Mouse (Mus musculus) thymus, adult 2 months (tissue): ENCODE results near the gene Dusp27. TPM values are rescaled to one million over a fixed set of nuclear protein-coding genes. Genes with fewer than 3 reads are reported as not detected.

Experiments used
- DNase-seq: peaks from one replicate; pipeline ENCODE4 v3.0.0; 2021
- H3K27ac ChIP-seq: fragments of 200-500 bp; 2 replicates; pipeline ENCODE4 v1.5.1; 2012; ENCODE audit warnings: low read length, control low read depth; ENCODE audit not compliant: control insufficient read depth, insufficient read depth
- H3K27me3 ChIP-seq: fragments of 200-500 bp; 2 replicates; pipeline ENCODE4 v1.6.1; 2012; ENCODE audit warnings: mild to moderate bottlenecking, low read length, moderate library complexity, mixed read lengths; ENCODE audit not compliant: control insufficient read depth, insufficient read depth
- H3K36me3 ChIP-seq: fragments of 200-500 bp; 2 replicates; pipeline ENCODE4 v1.6.1; 2012; ENCODE audit warnings: mild to moderate bottlenecking, low read length, moderate library complexity; ENCODE audit not compliant: control insufficient read depth, insufficient read depth
- H3K4me1 ChIP-seq: fragments of 200-500 bp; replicated peaks from 2 replicates; pipeline ENCODE4 v1.6.1; 2012; ENCODE audit warnings: low read length; ENCODE audit not compliant: control insufficient read depth, insufficient read depth
- H3K4me3 ChIP-seq: fragments of 200-500 bp; 2 replicates; pipeline ENCODE4 v1.5.1; 2012; ENCODE audit warnings: mild to moderate bottlenecking, low read length, control low read depth, moderate library complexity; ENCODE audit not compliant: control insufficient read depth, insufficient read depth
- CTCF ChIP-seq: fragments of 200-500 bp; IDR thresholded peaks from 2 replicates; pipeline ENCODE4 v1.5.1; 2012; ENCODE audit warnings: mild to moderate bottlenecking, control low read depth, low read length, moderate library complexity, borderline replicate concordance; ENCODE audit not compliant: control insufficient read depth, poor library complexity, insufficient read depth; ENCODE audit errors: extremely low read depth
- POLR2A ChIP-seq: fragments of 200-500 bp; IDR thresholded peaks from 2 replicates; pipeline ENCODE4 v1.6.1; 2012; ENCODE audit warnings: mild to moderate bottlenecking, low read length, control low read depth, moderate library complexity; ENCODE audit not compliant: control insufficient read depth, poor library complexity, insufficient read depth; ENCODE audit errors: extremely low read depth
- WGBS: fragments of 180-500 bp; shearing (Covaris S2); methylation state at CpG from one replicate; pipeline ENCODE4 v1.1.7; 2018; 5-methylcytosine and 5-hydroxymethylcytosine counted together
- polyA plus RNA-seq: library from polyadenylated mRNA; depleted of rRNA; stranded (reverse); fragments of >200 nt; gene quantifications from 2 replicates; pipeline ENCODE4 v1.2.3, GENCODE M21; 2012

Gene Dusp27
- polyA plus RNA-seq, 1 experiment: 0.32 TPM

GRCm38 (mm10) chr1:166138136-166138535, 10.4 kb upstream of the Dusp27 start:
- no peaks in the 10 kb centered on the region for H3K36me3 ChIP-seq
- no peaks in the 10 kb centered on the region for H3K4me1 ChIP-seq
- no peak overlapping the region for H3K4me3 ChIP-seq
- no peaks in the 10 kb centered on the region for H3K27me3 ChIP-seq
- no peak for TF ChIP-seq POLR2A
- TF ChIP-seq CTCF: no peak
- no peak overlapping the region for H3K27ac ChIP-seq
- WGBS: 31% methylated on average over 13 of the region's 13 CpGs
- no peak for DNase-seq

- Histone ChIP-seq H3K4me1 (no peaks in the 10 kb centered on the region), H3K27me3 (no peaks in the 10 kb centered on the region), H3K36me3 (no peaks in the 10 kb centered on the region), H3K27ac (no peak overlapping the region), H3K4me3 (no peak overlapping the region)
- DNase-seq: no peak
- WGBS: 80% methylated on average over 7 of the region's 7 CpGs
- no peak for TF ChIP-seq CTCF
Measured at GRCm38 (mm10) chr1:166137244-166137938, 9.7 kb upstream of the Dusp27 start.

GRCm38 (mm10) chr1:166135091-166135740, 7.5 kb upstream of the Dusp27 start:
- TF ChIP-seq POLR2A (no peak), CTCF (no peak)
- Histone ChIP-seq H3K4me1 (no peaks in the 10 kb centered on the region), H3K4me3 (no peak overlapping the region), H3K27ac (no peak overlapping the region), H3K36me3 (no peaks in the 10 kb centered on the region), H3K27me3 (no peaks in the 10 kb centered on the region)
- 66% methylated on average over 5 of the region's 5 CpGs for WGBS
- no peak for DNase-seq

GRCm38 (mm10) chr1:166132367-166132766, 4.6 kb upstream of the Dusp27 start:
- no peaks in the 10 kb centered on the region for H3K4me1 ChIP-seq
- no peaks in the 10 kb centered on the region for H3K27me3 ChIP-seq
- no peak overlapping the region for H3K27ac ChIP-seq
- H3K36me3 ChIP-seq: no peaks in the 10 kb centered on the region
- 11% methylated on average over 4 of the region's 4 CpGs for WGBS
- no peak for DNase-seq
- TF ChIP-seq POLR2A: no peak
- no peak for TF ChIP-seq CTCF
- no peak overlapping the region for H3K4me3 ChIP-seq

- no peak within 1 kb of the TSS for H3K4me3 ChIP-seq
- 93% methylated on average over 5 of the region's 5 CpGs for WGBS
- TF ChIP-seq CTCF (no peak), POLR2A (no peak)
- no peak for DNase-seq
- no peaks in the 10 kb centered on the region for H3K36me3 ChIP-seq
- H3K27ac ChIP-seq: no peak within 1 kb of the TSS
- 0 out of 2 replicates have a peak, but pooled peaks cover 5% of the 10 kb centered on the region for H3K4me1 ChIP-seq
- no peaks in the 10 kb centered on the region for H3K27me3 ChIP-seq
Measured at GRCm38 (mm10) chr1:166130224-166130860, 2.6 kb upstream of the Dusp27 start, which contains the start of gene Gpa33. Gene Gpa33 (plus strand): TSS chr1:166130238.

- Histone ChIP-seq H3K36me3 (no peaks in the 10 kb centered on the region), H3K4me1 (0 out of 2 replicates have a peak, but pooled peaks cover 5% of the 10 kb centered on the region), H3K4me3 (no peak overlapping the region), H3K27me3 (no peaks in the 10 kb centered on the region), H3K27ac (no peak overlapping the region)
- 98% methylated on average over 5 of the region's 5 CpGs for WGBS
- DNase-seq: no peak
- TF ChIP-seq POLR2A (no peak), CTCF (no peak)
Measured at GRCm38 (mm10) chr1:166128551-166128950, 829 bp upstream of the Dusp27 start.

- no peak for DNase-seq
- H3K36me3 ChIP-seq: no peaks in the 10 kb centered on the region
- WGBS: 90% methylated on average over 9 of the region's 9 CpGs
- H3K4me1 ChIP-seq: 0 out of 2 replicates have a peak, but pooled peaks cover 5% of the 10 kb centered on the region
- H3K4me3 ChIP-seq: no peak overlapping the region
- no peak for TF ChIP-seq CTCF
- TF ChIP-seq POLR2A: no peak
- H3K27me3 ChIP-seq: no peaks in the 10 kb centered on the region
- no peak overlapping the region for H3K27ac ChIP-seq
Measured at GRCm38 (mm10) chr1:166126795-166127194, 927 bp downstream of the Dusp27 start.
